Mouse (Mus musculus): ENCODE measurements at regions not wholly inside any gene's neighbourhood (a gene's known extent, or its start where the extent isn't known, plus 50 kb on each side); places are given as distances from the start of the nearest gene placed in this dataset.

DNA sequence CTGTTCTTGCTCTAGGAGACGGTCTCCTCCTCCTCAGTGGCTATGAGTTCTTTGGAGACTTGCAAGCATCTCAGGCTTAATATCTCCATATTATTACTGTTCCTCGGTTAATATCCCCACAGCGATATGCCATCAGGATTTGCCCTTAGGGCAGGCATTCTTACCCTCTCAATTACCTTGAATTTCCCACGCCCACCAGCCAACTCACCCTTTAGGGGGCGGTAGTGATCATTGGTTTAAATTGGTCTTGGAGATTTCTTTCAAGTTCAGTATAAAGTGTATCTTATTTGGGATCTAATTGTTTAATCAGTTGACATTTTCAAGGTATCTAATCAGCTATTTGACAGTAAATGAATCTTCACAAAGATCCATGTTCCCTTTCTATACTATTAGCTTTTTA lies 162.5 kb downstream of the Emp1 start:
- DNase-seq (ENCODE audit: low spot score), result no peak

DNA sequence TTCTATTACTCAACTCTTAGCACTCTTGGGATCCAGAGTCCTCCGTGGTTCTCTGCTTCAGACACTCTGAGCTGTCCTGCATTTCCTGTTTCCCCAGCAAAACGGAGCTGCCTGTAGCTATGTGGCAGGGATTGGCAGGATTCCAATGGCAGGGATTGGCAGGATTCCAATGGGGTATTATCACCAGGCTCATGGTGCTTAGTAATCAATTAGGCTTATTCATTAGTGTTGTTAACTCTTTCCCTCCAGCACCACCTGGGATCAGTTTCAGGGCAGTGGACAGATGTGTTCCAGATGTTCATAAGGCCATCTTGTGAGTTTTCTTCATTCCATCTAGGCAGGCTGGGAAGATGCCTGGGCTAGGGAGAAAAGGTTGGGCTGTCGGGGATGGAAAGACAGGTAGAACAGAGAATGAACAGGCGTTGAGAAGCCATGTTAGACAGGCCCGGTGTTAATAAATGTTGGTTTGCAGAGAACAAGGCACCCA lies 163.5 kb downstream of the Emp1 start:
- no peak for DNase-seq (ENCODE audit: low spot score)

DNA sequence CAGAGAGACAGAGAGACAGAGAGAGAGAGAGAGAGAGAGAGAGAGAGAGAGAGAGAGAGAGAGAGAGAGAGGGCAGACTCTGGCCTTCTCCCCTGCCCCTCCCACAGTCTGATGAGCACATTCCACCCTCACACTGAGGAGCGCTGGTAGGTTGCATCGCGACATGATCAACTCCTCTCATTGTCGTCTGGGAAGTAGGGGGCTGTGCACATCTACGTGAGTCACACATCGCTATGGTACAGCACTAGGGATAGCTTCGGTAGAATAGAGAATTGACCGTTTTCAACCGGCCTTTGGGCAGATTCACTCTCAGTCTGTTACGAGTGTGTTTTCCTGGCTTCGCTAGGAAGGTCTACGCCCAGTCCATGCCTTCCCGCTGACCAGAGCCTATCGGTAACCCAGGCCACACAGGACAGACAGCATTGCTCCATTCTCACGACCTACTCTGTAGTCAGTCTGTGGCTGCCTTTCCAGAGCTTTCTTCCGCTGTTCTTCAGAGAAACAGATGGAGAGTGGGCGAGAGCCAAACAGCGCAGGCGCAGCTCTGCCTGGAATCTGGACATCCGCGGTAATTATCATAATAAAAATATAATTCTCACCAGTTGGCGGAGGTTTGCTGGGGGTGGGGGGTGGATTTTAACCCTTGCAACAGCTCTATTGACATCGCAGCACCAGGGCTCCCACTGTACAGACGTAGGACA lies 164.3 kb downstream of the Emp1 start:
- no peak for DNase-seq (ENCODE audit: low spot score)

DNA sequence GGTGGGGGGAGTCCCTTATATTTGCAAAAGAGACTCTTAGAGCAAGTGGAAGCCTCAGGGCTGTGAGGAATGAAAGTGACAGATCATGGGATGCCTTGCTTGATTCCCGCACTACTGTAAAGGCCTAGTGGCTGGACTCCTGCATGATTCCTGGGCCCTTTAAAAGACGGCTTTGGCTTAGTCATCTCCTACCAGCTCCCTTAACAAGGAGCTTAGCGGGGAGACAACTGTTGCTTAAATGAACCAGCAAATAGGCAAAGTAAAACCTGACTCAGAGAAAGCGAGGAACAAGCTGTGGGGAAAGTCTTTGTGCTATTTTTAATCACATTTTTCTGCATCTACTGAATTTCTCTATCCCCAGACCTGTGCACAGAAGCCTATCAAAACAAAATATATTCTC lies 165.5 kb downstream of the Emp1 start:
- no peak for DNase-seq (ENCODE audit: low spot score)

DNA sequence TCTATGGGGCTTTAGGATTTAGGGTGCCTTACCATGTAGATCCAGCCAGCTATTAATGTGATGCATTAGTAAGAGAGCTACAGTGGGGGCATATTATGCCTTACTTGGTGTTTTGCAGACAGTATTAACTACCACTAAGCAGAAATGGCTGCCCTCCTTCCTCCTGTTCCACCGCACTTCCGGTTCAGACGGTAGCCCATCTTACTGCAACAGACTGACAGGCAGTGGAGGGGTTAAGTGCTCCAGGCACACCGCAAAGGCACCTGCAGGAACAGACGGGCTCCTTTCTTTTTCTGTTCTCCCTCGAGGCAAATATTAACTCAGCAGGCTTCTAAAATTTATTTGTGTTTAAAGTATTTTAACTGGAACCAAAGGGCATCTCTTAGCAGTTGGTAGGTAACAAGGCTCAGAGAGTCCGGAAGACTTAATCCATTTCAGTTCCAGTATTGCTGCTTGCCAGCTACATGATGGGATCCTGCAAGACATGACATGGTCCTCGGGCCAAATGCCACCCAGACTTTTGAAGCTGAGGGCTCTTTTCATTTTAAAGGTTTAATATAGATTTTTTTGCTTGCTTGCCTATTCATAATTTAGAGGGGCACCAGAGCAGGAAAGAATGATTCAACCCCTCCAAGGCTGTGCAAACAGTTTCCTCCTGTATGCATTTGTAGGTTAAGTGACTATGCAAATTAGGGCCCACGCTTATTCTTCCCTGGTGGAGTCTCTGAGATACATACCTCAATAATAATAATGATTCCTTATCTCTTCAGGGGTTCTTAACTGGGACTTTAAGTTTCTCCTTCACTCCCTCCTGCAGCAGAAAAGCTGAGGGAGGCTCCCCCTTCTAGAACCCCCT lies 177.7 kb downstream of the Emp1 start:
- no peak for DNase-seq (ENCODE audit: low spot score)

DNA sequence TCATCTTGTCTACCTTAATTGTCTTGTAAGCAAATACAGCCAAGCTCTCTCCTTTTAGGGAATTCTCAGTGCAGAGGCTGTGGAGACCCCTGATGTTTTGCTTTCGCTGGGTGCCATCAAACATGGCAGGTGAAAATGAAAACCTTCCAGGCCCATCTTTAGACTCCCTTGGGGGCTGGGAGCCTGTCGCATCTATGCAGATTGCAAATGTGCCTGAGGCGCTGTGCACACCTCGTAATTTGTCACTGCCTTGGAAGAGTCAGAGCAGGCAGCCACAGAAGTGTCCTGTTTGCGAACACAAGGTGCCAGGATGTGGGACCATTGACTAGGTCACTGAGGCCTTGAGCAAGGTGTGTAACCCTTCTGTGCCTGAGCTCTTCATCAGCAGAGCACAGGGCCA lies 179.2 kb downstream of the Emp1 start:
- no peak for DNase-seq (ENCODE audit: low spot score)

DNA sequence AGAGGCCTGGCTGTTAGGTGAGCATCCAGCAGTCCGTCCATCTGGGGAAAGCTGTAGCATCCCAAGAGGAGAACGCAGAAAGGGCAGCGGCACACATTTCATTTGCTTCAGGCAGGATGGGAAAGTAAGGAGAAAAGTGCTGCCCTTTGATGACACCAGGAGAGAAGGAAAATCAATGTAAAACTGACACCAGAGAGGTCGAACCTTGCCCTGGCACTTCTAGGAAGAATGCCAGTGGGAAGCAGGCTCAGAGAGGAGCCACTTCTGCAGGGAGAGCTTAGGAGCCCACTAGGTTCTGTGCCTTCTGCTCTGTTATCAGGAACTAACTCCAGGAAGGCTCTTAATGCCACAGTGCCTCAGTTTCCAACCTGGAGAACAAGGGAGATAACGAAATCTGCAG lies 180.0 kb downstream of the Emp1 start:
- DNase-seq (ENCODE audit: low spot score), result no peak

DNA sequence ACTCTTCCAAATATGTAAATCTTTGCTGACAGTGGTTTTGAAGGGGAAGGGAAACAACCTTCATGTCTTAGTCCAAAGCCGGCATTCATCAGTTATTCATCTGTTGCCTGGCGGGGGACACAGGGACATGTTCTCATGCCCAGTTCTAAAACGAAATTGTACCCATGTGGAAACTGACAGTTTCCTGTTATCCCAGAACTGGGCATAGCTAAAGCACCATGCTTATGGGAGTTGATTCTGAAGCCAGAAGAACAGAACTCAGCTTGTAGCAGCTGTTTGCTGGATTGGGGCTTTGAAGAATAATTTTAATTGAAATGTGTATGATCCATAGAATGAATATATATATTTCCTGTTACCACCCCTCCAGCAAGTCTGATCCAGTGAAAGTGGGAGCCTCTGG lies 181.0 kb downstream of the Emp1 start:
- no peak for DNase-seq (ENCODE audit: low spot score)

DNA sequence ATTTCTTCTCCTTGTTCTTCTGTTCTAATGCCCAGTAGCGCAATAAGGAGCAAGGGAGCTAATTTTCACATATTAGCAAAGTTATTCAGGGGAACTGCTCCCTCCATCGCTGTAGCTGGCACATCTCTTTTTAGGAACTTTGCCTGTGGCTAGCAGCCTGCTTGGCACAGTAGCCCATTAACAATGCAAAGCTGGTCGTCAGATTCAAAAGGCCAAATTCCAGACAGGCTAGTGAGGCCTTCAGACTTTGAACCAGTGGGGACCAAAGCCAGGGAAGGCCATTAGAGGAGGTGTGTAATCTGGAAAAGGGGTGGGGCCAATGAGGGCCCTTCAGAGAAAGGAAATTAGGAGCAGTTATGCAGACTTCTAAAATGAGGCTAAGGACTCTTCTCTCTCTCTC lies 181.5 kb downstream of the Emp1 start:
- DNase-seq (ENCODE audit: low spot score), result no peak

DNA sequence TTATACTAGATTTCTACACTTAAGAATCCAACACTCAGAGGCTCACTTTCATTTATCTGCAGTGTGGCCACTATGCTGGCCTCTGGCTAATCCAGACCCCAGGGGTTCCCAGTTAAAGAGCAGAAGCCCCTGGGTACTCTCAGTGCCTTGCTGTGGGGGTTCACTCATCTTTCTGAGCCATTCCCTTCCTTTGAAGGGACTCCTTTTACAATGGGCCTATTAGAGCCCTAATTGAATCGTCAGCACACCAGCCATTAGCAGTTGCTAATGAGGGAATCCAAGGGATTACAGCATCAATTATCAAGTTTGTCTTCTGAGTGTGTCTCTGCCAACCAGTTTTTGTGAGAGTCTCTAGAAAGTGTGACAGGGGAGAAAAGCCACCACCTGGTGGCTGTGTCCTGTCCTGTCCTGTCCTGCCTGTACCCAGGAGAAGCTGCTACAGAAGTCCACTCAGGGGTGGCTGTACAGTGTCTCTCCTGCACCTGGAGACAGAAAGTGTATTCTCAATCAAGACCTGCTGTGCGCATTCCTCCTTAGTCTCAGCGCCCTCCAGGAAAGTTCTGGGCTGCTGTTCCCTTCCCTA lies 188.1 kb downstream of the Emp1 start:
- no peak for DNase-seq (ENCODE audit: low spot score)

DNA sequence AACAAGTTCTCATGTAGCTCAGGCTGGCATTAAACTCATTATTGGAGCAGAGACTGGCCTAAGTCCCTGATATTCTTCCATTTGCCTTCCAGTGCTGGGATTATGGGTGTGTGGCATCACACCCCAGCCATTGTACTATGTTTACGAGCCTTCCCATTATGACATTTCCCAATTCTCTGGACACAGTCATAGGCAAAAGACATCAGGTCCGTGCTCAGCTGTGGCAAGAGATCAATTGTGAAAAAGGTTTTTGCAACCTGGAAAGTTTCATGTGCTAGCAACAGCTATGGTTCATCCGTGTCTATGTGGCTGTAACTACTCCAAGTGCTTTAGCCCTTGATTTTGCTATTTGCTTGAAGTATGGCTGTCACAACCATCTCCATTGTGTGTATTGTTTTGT lies 190.1 kb downstream of the Emp1 start:
- DNase-seq (ENCODE audit: low spot score), result no peak

DNA sequence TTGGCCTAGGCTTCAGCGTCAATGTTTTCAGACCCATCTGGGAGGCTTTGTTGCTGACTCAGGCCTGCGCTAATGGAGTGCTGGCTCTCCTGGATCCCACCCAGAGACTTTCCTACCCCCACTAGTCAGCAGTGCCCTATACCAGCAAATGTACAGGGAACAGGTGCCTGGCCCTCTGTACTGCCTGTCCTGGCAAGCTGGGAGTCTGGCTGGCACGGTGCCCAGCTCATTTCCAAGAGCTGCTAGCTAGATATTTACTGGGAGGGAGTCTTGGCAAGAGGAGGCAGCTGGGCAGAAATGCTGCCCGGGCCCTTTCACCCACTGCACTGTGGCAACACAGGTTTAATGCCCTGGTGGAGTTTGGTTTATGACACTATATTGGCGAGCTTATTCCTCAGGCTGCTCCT lies 197.2 kb downstream of the Emp1 start:
- DNase-seq (ENCODE audit: low spot score), result peak; percentile 88

DNA sequence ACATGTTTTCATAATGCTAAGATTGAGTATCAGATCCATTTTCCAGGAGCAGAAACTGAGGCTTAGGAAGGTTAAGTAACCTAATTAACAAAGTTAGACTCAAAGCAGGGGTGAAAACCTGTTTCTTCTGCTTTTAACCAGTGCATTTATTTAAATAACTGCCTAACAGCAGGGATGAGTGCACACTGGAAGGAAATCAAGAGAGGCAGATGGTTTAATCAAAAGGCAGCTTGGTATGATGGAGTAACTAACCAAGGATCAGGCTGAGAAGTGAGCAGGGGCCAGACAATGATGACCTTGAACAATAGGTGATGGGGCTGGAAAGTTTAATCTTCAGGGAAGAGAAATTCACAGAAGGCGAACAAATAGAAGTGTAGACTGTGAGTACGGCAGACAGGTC lies 199.9 kb downstream of the Emp1 start:
- DNase-seq (ENCODE audit: low spot score), result no peak

DNA sequence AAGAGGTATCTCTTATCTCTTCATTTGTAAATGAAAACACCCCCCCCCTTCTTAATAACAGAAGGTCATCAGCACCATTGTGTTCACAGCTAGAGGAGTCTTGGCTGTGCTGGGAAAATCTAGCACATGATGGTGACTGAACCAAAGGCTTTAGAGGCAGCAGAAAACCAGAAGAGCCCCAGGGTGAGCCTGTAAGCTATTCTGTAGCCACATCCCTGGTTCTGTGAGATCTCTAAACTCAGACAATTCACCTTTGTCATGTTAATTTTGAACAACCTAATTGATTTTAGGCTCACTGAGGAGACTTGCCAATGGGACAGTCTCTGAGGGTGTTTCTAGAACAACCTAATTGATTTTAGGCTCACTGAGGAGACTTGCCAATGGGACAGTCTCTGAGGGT lies 201.4 kb downstream of the Emp1 start:
- no peak for DNase-seq (ENCODE audit: low spot score)

DNA sequence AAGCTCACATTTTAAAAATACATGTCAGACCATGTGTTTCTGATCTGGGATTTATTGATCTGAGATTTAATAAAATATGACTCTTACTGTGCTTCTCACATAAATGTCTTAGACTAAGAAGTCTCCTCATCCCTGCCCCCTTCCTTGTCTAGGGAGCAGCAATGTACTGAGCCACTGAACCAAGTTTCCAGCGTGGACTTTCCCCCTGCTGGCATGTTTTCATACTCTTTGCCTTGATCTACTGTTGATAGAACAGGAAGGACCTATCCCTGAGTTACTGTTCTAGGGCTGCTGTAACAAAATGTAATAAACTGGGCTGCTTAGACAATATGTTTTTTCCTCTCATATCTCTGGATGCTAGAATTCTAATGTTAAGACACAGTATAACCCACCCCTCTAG lies 206.7 kb downstream of the Emp1 start:
- DNase-seq (ENCODE audit: low spot score), result no peak

DNA sequence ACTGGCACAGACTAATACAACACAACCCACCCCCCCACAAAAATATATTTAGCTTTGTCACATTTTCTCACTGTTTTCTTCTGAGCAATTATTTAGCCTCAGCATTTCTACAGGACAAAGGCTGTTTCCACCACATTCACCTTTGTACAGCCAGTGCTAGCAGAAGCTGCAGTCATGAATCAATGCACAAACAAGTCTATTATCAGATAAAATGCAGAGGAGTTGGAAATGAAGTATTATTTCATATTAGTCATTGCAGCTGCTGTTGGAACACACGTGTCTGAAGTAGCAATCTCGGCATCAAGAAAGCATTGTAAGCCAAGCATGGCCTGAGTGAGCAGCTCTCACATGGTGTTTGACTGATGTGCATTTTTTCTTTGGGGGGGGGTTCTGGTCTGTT lies 212.9 kb downstream of the Emp1 start:
- DNase-seq (ENCODE audit: low spot score), result no peak

DNA sequence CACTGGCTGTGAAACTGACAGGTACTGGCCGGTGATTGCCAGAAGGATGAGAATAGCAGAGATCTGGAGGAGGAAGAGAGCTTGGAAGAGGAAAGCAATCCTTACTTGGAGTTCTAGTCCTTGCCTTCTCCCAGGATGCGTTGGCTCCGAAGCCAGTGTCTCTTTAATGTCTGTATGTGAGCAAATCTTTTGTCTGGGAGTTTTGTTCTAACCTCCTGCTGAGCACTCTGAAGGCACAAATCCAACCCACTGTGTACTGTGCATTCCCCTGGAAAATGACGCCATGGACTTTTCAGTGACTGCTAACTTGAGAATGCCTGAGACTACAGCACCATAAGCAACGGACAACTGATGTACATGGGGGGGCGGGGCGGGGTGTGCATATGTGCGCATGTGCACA lies 216.4 kb downstream of the Emp1 start:
- DNase-seq (ENCODE audit: low spot score), result no peak

DNA sequence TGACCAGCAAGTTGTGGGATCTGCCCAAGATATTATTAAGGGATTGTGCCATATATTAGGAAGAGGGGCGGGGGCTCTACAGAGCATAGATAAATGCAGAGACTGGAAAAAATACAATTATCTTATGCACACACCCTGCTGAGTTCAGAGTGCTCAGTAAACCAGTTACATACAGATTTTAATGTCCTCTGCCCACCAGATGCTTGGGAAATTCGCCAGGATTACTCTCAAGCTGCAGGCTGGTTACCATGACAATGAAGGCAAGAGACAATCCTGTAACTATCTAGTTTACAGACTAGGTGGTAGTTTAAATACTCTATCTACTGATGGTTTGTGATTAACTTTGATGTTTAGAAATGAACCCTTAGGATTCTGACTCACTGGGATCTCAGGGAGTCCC lies 220.2 kb downstream of the Emp1 start:
- DNase-seq (ENCODE audit: low spot score), result no peak

DNA sequence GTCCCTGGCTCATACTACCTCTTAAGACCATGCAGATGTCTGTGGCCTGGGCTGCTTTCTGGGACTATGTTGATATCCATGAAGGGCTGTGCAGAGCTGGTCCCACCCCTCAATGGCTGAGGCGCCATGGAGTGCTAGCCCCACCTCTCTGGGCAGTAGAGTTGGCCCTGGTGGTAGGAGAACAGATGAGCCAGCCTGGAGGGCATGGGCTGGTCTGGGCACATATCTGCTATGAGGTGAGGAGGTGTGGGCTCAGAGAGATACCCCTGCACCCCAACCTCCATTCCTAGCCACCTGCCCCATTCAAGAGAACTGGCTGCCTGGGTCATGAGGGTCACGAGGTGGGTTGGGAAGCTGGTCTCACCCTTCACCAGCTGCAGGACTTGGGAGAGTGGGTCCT lies 222.4 kb downstream of the Emp1 start:
- no peak for DNase-seq (ENCODE audit: low spot score)

DNA sequence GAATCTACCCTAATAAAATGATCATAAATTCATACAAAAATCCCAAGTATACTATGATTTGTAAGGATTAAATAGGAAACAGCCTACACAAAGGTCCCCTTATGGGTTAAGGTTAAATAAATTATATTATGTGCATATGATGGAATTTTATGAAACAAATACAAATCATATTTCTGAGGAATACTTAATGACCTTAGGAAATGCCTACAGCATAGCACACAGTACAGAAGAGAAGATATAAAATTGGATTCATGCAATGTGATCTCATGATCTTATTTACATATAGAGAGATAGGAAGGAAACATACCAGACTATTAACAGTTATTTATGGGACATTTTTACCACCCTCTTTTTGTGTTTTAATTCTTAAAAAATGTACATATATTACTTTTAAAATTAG lies 227.7 kb downstream of the Emp1 start:
- DNase-seq (ENCODE audit: low spot score), result no peak

DNA sequence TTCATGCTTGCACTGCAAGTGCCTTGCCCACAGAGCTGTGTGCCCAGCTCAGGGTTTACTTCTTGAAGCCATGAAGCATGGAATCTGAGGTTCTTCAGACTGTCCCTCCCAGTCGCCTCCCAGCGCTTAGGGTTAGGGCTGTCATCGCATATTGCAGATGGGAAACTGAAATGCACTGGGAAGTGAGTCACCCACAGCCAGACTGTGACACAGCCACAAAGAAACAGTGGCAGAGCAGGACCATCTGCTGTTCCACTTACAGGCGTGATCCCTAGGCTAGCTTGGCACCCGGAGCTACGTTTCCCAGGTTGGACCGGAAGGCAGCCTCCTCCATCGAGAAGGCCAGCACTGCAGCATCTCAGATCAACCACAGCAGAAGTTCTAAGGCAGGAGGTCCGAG lies 228.7 kb downstream of the Emp1 start:
- no peak for DNase-seq (ENCODE audit: low spot score)

DNA sequence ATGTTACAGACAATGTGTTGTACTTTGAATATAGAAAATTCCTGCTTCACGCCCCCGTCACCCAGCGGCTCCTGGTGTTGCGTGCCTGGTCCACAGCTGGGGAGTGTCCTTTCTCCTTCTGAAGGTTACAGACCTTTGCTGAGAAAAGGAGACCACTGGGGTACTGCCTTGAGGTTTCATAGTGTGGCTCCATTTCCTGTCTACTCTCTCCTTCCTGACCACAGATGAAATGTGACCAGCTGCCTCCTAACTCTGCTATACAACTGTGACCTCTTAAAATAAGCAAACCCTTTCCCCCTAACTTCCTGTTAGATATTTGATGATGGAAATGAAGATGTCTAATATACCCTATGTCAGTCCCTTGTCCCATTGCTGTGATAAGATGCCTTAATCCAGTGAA lies 234.0 kb downstream of the Emp1 start:
- DNase-seq (ENCODE audit: low spot score), result no peak

DNA sequence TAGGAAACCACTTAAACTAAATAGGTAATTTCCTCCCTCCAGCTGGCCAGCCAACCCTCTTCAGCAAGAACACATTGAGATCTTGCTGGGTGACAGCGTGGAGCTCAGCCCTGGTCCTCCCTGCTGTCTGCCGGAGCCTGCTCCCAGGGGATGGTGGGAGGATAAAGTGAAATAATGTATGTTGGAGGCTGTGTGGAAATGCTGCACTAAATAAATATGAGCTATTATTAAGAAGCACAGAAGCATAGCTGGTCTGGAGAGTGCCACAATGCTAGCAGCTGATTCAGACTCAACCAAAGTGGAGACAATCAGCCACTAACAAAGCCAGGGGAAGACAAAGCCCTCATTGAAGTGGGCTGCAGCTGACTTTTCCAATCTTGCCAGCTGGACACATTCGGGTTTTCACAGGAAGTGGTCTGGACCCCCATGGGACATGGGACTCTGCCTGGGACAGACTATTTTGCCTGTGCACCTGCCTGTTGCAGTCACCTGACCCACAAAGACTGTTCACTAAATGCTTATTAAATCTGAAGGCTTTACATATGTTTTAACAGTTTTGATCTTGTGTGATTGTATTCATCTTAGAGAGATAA lies 248.3 kb downstream of the Emp1 start:
- DNase-seq (ENCODE audit: low spot score), result no peak

Measured in urinary bladder, adult 2 months (tissue).